Mouse (Mus musculus) ES-Bruce4 (cell line): ENCODE results near the gene Gm49395.

Experiments
- CTCF ChIP-seq: IDR thresholded peaks from one replicate; pipeline ENCODE4 v1.8.1; 2011; ENCODE audit warnings: low read depth, low read length
- EP300 ChIP-seq: IDR thresholded peaks from 2 replicates; pipeline ENCODE4 v1.6.1; 2011; ENCODE audit warnings: low read depth, low read length; ENCODE audit not compliant: insufficient read depth
- POLR2A ChIP-seq: IDR thresholded peaks from one replicate; pipeline ENCODE4 v1.8.1; 2011; ENCODE audit warnings: low read length; ENCODE audit not compliant: insufficient read depth

GRCm38 (mm10) chr13:115142066-115142465 is 40.3 kb upstream of the Gm49395 start:
- no peak for TF ChIP-seq EP300
- TF ChIP-seq POLR2A = no peak
- TF ChIP-seq CTCF = no peak
